In genomic region chr1:126490256-126490655, GRCm38 (mm10) we compare ENCODE assay signal across 13 mouse cellular contexts.
DNase-seq lines count a peak whose midpoint lies in the region; ATAC-seq lines count a peak whose summit lies in the region.
"Had no signal": no experiment of that assay in that cellular context is flagged by ENCODE, and none has a peak within 500 bp of the region (broad histone marks: within the 10 kb centered on the region; RNA-seq: fewer than 3 reads in every experiment).

No protein-coding gene starts in this region.

- no peaks in the 10 kb centered on the region for H3K27me3 ChIP-seq in lung, embryonic 15.5 days
- H3K27me3 ChIP-seq in forebrain, embryonic 16.5 days (replicated peaks; ENCODE audit: control insufficient read depth, insufficient read depth, low read length): no peaks in the 10 kb centered on the region
- no peaks in the 10 kb centered on the region for H3K27me3 ChIP-seq in hindbrain, embryonic 16.5 days (replicated peaks; ENCODE audit: control insufficient read depth, insufficient read depth, low read length)
- no peaks in the 10 kb centered on the region; the same call in 1 of the 2 replicates for H3K27me3 ChIP-seq in midbrain, embryonic 16.5 days (ENCODE audit: control insufficient read depth, insufficient read depth, low read depth, low read length)

- peak overlapping the region; percentile 91 for H3K4me2 ChIP-seq in lung, embryonic 15.5 days
- H3K4me2 ChIP-seq in forebrain, embryonic 16.5 days (ENCODE audit: low read length): peak overlapping the region; percentile 85
- peak overlapping the region; percentile 32 for H3K4me2 ChIP-seq in hindbrain, embryonic 16.5 days (ENCODE audit: low read length)
- H3K4me2 ChIP-seq in midbrain, embryonic 16.5 days (ENCODE audit: low read length): peak overlapping the region; percentile 82

- DNase-seq in lung, postnatal 25 days (ENCODE audit: low spot score): no peak
- no peak for DNase-seq in cerebellum, postnatal 10 days
- DNase-seq in kidney, postnatal 36 days: no peak
- DNase-seq: heart, postnatal 10 days; left cerebral cortex, postnatal 4 days; right cerebral cortex, postnatal 25 days; thymus, postnatal 25 days had no signal

- ATAC-seq in lung, embryonic 15.5 days (ENCODE audit: borderline replicate concordance, extremely low read depth, low FRiP score, low TSS enrichment): no peak
- no peak for ATAC-seq in forebrain, embryonic 16.5 days
- no peak for ATAC-seq in hindbrain, embryonic 16.5 days
- no peak for ATAC-seq in midbrain, embryonic 16.5 days

- H3K27ac ChIP-seq in lung, embryonic 15.5 days: peak overlapping the region; percentile 78
- H3K27ac ChIP-seq in forebrain, embryonic 16.5 days (ENCODE audit: low read length): no peak overlapping the region
- H3K27ac ChIP-seq in hindbrain, embryonic 16.5 days (ENCODE audit: low read depth, low read length): no peak overlapping the region
- H3K27ac ChIP-seq in midbrain, embryonic 16.5 days (ENCODE audit: low read length): no peak overlapping the region
- H3K27ac ChIP-seq: heart, embryonic 10.5 days; macrophage had no signal

- no peaks in the 10 kb centered on the region for H3K9me3 ChIP-seq in lung, embryonic 15.5 days
- H3K9me3 ChIP-seq in forebrain, embryonic 16.5 days (ENCODE audit: control insufficient read depth, low read length): no peaks in the 10 kb centered on the region
- no peaks in the 10 kb centered on the region for H3K9me3 ChIP-seq in hindbrain, embryonic 16.5 days (ENCODE audit: control insufficient read depth, low read length)
- H3K9me3 ChIP-seq in midbrain, embryonic 16.5 days (replicated peaks; ENCODE audit: control insufficient read depth, low read length, poor library complexity, severe bottlenecking): no peaks in the 10 kb centered on the region
- H3K9me3 ChIP-seq: heart, embryonic 10.5 days had no signal

- H3K4me1 ChIP-seq in lung, embryonic 15.5 days: peaks cover 36% of the 10 kb centered on the region
- H3K4me1 ChIP-seq in forebrain, embryonic 16.5 days (replicated peaks; ENCODE audit: control insufficient read depth, insufficient read depth, low read length): peaks cover 36% of the 10 kb centered on the region
- H3K4me1 ChIP-seq in hindbrain, embryonic 16.5 days (ENCODE audit: control insufficient read depth, insufficient read depth, low read depth, low read length): peaks cover 23% of the 10 kb centered on the region
- H3K4me1 ChIP-seq in midbrain, embryonic 16.5 days (ENCODE audit: control insufficient read depth, insufficient read depth, low read length): peaks cover 27% of the 10 kb centered on the region

- H3K9ac ChIP-seq in lung, embryonic 15.5 days: no peak overlapping the region
- H3K9ac ChIP-seq in forebrain, embryonic 16.5 days (replicated peaks; ENCODE audit: low read depth, low read length): no peak overlapping the region
- no peak overlapping the region for H3K9ac ChIP-seq in hindbrain, embryonic 16.5 days (ENCODE audit: low read depth, low read length)
- no peak overlapping the region for H3K9ac ChIP-seq in midbrain, embryonic 16.5 days (ENCODE audit: low read depth, low read length)

- 30% methylated on average over 6 of the region's 6 CpGs for WGBS in lung, embryonic 15.5 days
- WGBS in forebrain, embryonic 16.5 days: 16% methylated on average over 6 of the region's 6 CpGs
- 39% methylated on average over 6 of the region's 6 CpGs for WGBS in hindbrain, embryonic 16.5 days
- 11% methylated on average over 6 of the region's 6 CpGs for WGBS in midbrain, embryonic 16.5 days

- no peak overlapping the region for H3K4me3 ChIP-seq in lung, embryonic 15.5 days
- peak overlapping the region; percentile 73 for H3K4me3 ChIP-seq in forebrain, embryonic 16.5 days (replicated peaks; ENCODE audit: low read length)
- no peak overlapping the region for H3K4me3 ChIP-seq in hindbrain, embryonic 16.5 days (ENCODE audit: low read length)
- H3K4me3 ChIP-seq in midbrain, embryonic 16.5 days (ENCODE audit: low read depth, low read length): no peak overlapping the region; the same call in 1 of the 2 replicates
- H3K4me3 ChIP-seq: heart, embryonic 10.5 days had no signal

- no peaks in the 10 kb centered on the region for H3K36me3 ChIP-seq in lung, embryonic 15.5 days
- no peaks in the 10 kb centered on the region for H3K36me3 ChIP-seq in forebrain, embryonic 16.5 days (ENCODE audit: control insufficient read depth, insufficient read depth)
- H3K36me3 ChIP-seq in hindbrain, embryonic 16.5 days (ENCODE audit: control insufficient read depth, insufficient read depth, low read length): no peaks in the 10 kb centered on the region
- H3K36me3 ChIP-seq in midbrain, embryonic 16.5 days (ENCODE audit: control insufficient read depth, insufficient read depth, low read length): no peaks in the 10 kb centered on the region
- H3K36me3 ChIP-seq: heart, embryonic 10.5 days had no signal

Comparison
In these comparisons a context has a peak if more than half of its experiments do, and no peak if none do; other contexts are left out.
1. H3K4me2 ChIP-seq: peak in every context shown above with its lines; median percentile 91 in lung, embryonic 15.5 days; 85 in forebrain, embryonic 16.5 days; 82 in midbrain, embryonic 16.5 days; 32 in hindbrain, embryonic 16.5 days.